Mouse (Mus musculus) cortical plate, adult 2 months (tissue): ENCODE data around the gene Ormdl1. TPM values are rescaled to one million over a fixed set of nuclear protein-coding genes. Genes with fewer than 3 reads are reported as not detected.
"Not testable (repeated sequence)": the region's sequence is repeated elsewhere in the genome, so short reads cannot be mapped to it uniquely, and the experiment has no call there.

Experiments
- H3K27ac ChIP-seq: fragments of 200-500 bp; 2 replicates; pipeline ENCODE4 v1.5.1; 2012; ENCODE audit warnings: low read length, control low read depth, inconsistent platforms; ENCODE audit not compliant: insufficient read depth
- H3K4me1 ChIP-seq: fragments of 200-500 bp; 2 replicates; pipeline ENCODE4 v1.6.1; 2011; ENCODE audit warnings: low read length; ENCODE audit not compliant: control insufficient read depth, insufficient read depth
- H3K4me3 ChIP-seq: fragments of 200-500 bp; 2 replicates; pipeline ENCODE4 v1.5.1; 2011; ENCODE audit warnings: mild to moderate bottlenecking, low read length, control low read depth; ENCODE audit not compliant: insufficient read depth
- CTCF ChIP-seq: fragments of 200-500 bp; IDR thresholded peaks from 2 replicates; pipeline ENCODE4 v1.5.1; 2011; ENCODE audit warnings: mild to moderate bottlenecking, control low read depth, low read length; ENCODE audit not compliant: insufficient read depth; ENCODE audit errors: extremely low read depth
- POLR2A ChIP-seq: fragments of 200-500 bp; IDR thresholded peaks from 2 replicates; pipeline ENCODE4 v1.6.1; 2011; ENCODE audit warnings: mild to moderate bottlenecking, low read length, control low read depth; ENCODE audit not compliant: insufficient read depth; ENCODE audit errors: extremely low read depth
- polyA plus RNA-seq: library from polyadenylated mRNA; depleted of rRNA; stranded (reverse); fragments of >200 nt; gene quantifications from 2 replicates; pipeline ENCODE4 v1.2.3, GENCODE M21; 2012; rRNA removed

Ormdl1 gene
- 9.5 and 10.1 TPM in 2 replicates for polyA plus RNA-seq

DNA sequence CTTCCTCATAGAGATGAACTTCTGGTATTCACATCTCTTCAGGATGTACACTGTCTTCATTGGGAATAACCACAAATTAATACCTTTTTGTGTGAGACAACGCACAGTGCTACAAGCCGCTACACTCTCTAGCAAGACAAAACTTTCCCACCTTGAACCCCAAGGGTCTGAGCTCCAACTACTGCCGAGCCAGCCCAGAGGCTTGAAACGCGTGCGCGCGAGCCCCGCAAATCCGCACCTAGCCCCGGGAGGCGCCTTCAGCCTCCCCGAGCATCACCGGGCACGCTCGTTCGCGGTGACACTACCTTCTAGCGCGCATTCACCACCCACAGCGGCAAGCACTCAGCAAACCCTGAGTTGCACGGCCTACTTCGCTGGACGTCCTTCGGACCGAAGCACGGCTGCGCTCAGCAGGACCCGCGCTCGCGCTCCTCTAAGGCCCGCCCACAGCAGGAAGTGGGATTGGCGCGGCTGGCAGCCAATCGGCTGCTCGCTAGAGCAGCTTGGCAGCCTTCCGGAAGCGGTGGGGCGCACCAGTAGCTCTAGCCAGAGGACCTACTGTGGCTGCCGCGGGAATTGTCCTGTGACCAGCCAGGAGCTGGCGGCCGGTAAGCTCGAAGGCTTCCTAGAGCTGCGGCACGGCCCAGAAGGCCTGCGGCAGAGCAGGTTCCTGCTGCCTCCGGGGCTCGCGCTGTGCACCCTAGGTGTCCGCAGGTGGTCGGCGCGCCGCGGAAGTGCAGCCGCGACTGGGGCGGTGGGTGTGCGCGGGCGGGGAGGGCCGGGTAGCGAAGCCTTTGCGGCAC, at the start of gene Ormdl1, which contains the start of the genes Pms1 and Gm28778:
Ormdl1 (plus strand) TSS at position 515 of the 803 bp plus-strand sequence.
Pms1 (minus strand) TSS at position 438 of the 803 bp plus-strand sequence.
Gm28778 (plus strand) TSS at position 531 of the 803 bp plus-strand sequence.
- Histone ChIP-seq H3K4me1 (no peaks in the 10 kb centered on the region), H3K4me3 (peak within 1 kb of the TSS; percentile 64), H3K27ac (0 out of 2 replicates have a peak within 1 kb of the TSS, but pooled peaks have one; percentile 3)
- TF ChIP-seq POLR2A = peak; percentile 77
- TF ChIP-seq CTCF = no peak

DNA sequence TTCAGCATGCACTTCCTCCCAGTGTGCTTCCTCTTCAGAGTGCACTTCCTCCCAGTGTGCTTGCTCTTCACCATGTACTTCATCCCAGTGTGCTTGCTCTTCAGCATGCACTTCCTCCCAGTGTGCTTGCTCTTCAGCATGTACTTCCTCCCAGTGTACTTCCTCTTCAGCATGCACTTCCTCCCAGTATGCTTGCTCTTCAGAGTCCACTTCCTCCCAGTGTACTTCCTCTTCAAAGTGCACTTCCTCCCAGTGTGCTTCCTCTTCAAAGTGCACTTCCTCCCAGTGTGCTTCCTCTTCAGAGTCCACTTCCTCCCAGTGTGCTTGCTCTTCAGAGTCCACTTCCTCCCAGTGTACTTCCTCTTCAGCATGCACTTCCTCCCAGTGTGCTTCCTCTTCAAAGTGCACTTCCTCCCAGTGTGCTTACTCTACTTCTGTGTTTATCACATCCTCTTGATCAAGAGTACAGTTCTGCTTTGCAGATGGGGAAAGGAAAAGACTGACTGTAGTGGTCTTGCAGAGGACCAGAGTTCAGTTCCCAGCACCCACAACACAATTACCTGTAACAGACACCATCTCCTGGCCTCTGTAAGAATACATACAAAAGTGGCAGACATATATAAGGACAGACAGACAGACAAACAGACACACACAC, 31.8 kb upstream of the Ormdl1 start:
- not testable (repeated sequence) for H3K4me1 ChIP-seq, H3K27ac ChIP-seq, H3K4me3 ChIP-seq

DNA sequence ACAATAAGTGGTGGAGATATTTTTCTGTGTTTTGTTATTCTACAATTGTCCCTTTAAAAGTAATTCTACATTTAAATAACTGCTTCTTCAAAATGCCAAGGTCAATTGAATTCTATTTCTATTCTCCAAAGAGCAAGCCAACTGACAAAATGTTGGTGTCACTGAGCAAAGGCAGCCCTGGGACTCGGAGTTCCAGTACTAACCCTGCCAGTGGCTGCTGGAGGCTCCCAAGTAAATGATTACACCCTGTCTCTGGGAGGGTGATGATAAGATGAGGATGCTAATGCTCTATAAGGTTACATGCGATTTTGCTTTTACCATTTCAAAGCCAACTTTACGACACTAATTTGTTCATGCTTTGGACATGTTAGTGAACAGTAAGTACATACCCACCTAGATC, 27.0 kb upstream of the Ormdl1 start:
- Histone ChIP-seq H3K4me3 (no peak overlapping the region), H3K4me1 (no peaks in the 10 kb centered on the region), H3K27ac (no peak overlapping the region)
- TF ChIP-seq CTCF (no peak), POLR2A (no peak)

DNA sequence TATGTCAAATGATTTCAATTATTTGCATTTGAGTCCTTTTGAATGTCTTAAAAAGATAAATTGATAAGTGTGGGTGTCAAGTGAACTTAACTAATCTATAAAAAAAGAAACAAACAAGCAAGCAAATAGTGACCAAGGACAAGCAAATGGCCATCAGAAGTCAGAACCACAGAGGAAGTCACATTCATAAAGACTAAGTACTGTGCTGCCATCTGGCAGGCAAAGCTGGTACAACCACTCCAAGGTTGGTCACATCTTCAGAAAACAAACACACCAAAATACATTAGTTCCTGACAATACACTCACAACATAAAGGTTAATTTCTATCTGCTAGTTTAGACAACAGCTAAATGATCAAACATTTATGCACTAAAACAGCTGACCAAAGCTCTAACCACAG, 24.2 kb upstream of the Ormdl1 start:
- Histone ChIP-seq H3K4me1 (no peaks in the 10 kb centered on the region), H3K4me3 (no peak overlapping the region), H3K27ac (no peak overlapping the region)
- TF ChIP-seq POLR2A = no peak
- TF ChIP-seq CTCF = peak; percentile 67

- Histone ChIP-seq H3K4me3 (no peak overlapping the region), H3K4me1 (no peaks in the 10 kb centered on the region), H3K27ac (no peak overlapping the region)
- no peak for TF ChIP-seq POLR2A
- no peak for TF ChIP-seq CTCF
These were observed 5.7 kb upstream of the Ormdl1 start for GRCm38 (mm10) chr1:53291197-53291596.

DNA sequence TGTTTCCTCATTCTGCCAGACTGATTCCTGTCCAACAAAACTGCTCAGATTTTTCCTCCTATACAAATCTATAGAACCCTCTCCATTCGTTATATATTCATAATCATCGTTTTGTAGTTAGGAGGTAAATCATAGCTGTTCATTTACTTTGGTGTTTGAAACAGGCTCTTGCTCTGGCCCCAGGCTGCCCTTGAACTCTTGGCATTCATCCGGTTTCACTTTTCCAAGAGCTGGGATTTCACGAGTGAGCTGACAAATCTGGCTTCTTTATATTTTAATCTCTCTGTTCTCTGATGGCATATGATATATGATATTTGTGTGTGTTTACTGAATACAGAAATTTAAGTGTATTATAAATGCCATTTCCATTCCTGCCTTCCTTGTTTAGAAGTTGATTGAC, 3.6 kb downstream of the Ormdl1 start:
- no peak for TF ChIP-seq CTCF
- TF ChIP-seq POLR2A = no peak

DNA sequence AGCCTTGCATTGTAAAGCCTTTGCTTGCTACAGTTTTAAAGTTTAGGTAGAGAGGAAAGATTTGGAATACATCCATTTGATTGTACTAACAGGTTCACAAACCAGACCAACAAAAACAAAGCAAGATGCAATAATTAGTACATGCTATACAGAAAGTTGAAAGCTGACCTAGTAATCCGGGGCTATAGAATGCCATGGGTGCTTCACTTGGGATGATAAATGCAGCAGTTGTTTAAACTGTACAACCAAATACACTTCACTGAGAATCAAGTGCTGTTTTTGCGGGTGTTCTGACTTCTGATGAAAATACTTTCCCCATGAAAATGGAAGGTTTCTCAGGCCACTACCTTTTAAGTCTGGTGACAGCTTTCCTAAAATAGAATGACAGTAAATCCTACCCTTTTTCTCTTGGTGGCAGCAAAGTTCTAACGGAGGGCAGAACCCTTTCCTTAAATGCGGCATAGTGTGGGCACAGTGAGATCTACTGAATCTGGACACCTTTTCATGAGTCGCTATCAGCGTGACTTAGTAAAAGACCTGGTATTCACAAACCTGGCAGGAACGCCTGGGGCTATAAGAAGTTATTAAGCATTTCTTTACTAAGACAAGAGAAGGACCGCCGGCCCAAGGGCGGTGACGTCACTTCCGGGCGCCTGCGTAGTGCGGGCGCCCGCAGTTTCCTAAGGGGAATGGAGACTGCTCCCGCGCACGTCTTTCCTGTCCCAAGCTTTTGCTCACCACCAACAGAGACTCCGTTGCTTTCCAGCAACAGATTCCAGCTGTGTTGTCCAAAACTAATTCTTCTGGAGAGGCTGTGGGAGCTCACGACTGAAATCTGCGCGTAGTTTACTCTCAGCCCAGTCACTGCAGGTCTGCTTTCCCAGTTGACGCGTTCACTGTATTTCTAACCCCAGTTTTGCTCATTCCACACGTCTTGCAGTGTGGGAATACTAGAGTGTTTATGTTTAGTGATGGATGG, 16.4 kb downstream of the Ormdl1 start, which contains the start of gene Osgepl1:
Osgepl1 (plus strand) TSS at position 636 of the 979 bp plus-strand sequence.
- no peaks in the 10 kb centered on the region for H3K4me1 ChIP-seq
- peak within 1 kb of the TSS; percentile 69 for H3K4me3 ChIP-seq
- peak within 1 kb of the TSS; percentile 94 for H3K27ac ChIP-seq
- TF ChIP-seq CTCF (no peak), POLR2A (peak; percentile 86)

More for the DNA sequence above, 3.6 kb downstream of the Ormdl1 start:
- Histone ChIP-seq H3K27ac (no peak overlapping the region), H3K4me3 (no peak overlapping the region), H3K4me1 (no peaks in the 10 kb centered on the region)

GRCm38 (mm10) chr1:53321662-53322344, 24.9 kb downstream of the Ormdl1 start:
- Histone ChIP-seq H3K27ac (no peak overlapping the region), H3K4me3 (no peak overlapping the region), H3K4me1 (no peaks in the 10 kb centered on the region)
- no peak for TF ChIP-seq CTCF
- TF ChIP-seq POLR2A = no peak
